Mouse (Mus musculus) hindbrain, embryonic 14.5 days (tissue): Measurements from ENCODE around the gene Igfbp5. TPM values are rescaled to one million over a fixed set of nuclear protein-coding genes. Genes with fewer than 3 reads are reported as not detected.
A peak's percentile ranks its signal among the peaks of the same experiment; 100 is the strongest.

Experiments
- ATAC-seq: fragments of 200-750 bp; cut with Nextera tagmentation; 2 replicates; pipeline ENCODE4 v1.8.0; 2017; ENCODE audit warnings: moderate number of reproducible peaks, mild to moderate bottlenecking, moderate TSS enrichment, moderate library complexity; ENCODE audit not compliant: low FRiP score
- DNase-seq: peaks from one replicate; pipeline ENCODE4 v3.0.0-alpha.2; 2015; ENCODE audit warnings: low spot score
- H3K27ac ChIP-seq: fragments of 300-500 bp; sonication (generic); 2 replicates; pipeline ENCODE4 v1.5.1; 2014; ENCODE audit warnings: mild to moderate bottlenecking, moderate library complexity
- H3K27me3 ChIP-seq: fragments of 300-500 bp; sonication (generic); 2 replicates; pipeline ENCODE4 v1.6.1; 2014; ENCODE audit warnings: mild to moderate bottlenecking, low read length, mixed read lengths; ENCODE audit not compliant: control insufficient read depth, insufficient read depth
- H3K36me3 ChIP-seq: fragments of 300-500 bp; sonication (generic); replicated peaks from 2 replicates; pipeline ENCODE4 v1.6.1; 2014; ENCODE audit not compliant: control insufficient read depth, insufficient read depth
- H3K4me1 ChIP-seq: fragments of 300-500 bp; sonication (generic); replicated peaks from 2 replicates; pipeline ENCODE4 v1.6.1; 2014; ENCODE audit warnings: antibody characterized with exemption, low read length, mixed read lengths; ENCODE audit not compliant: control insufficient read depth, insufficient read depth
- H3K4me2 ChIP-seq: fragments of 300-500 bp; sonication (generic); replicated peaks from 2 replicates; pipeline ENCODE4 v1.6.1; 2014; ENCODE audit warnings: mild to moderate bottlenecking, moderate library complexity
- H3K4me3 ChIP-seq: fragments of 300-500 bp; sonication (generic); replicated peaks from 2 replicates; pipeline ENCODE4 v1.5.1; 2014; ENCODE audit warnings: mild to moderate bottlenecking, low read length
- H3K9ac ChIP-seq: fragments of 300-500 bp; sonication (generic); 2 replicates; pipeline ENCODE4 v1.6.1; 2014
- H3K9me3 ChIP-seq: fragments of 300-500 bp; sonication (generic); 2 replicates; pipeline ENCODE4 v1.6.1; 2016; ENCODE audit warnings: low read length; ENCODE audit not compliant: control insufficient read depth
- WGBS: fragments of 180-500 bp; shearing (Covaris S2); extraction: QIAGEN DNeasy Blood & Tissue Kit; methylation state at CpG from one replicate; pipeline ENCODE4 v1.1.7; 2014; 5-methylcytosine and 5-hydroxymethylcytosine counted together
- polyA plus RNA-seq: library from polyadenylated mRNA; unstranded; fragments of >200 nt; fragmentation: Nextera tagmentation; extraction: Ambion mirVana; gene quantifications from 2 replicates; pipeline ENCODE4 v1.2.1, GENCODE M21; 2014

The Igfbp5 gene
- polyA plus RNA-seq, 1 experiment from 2014 or later, result 54.4 TPM

GRCm38 (mm10) chr1:72863692-72864091, 11.0 kb downstream of the Igfbp5 start:
- H3K27ac ChIP-seq, result no peak overlapping the region
- no peaks in the 10 kb centered on the region for H3K27me3 ChIP-seq
- peaks cover 6% of the 10 kb centered on the region; the same call in 1 of the 2 replicates for H3K4me1 ChIP-seq
- no peaks in the 10 kb centered on the region for H3K9me3 ChIP-seq
- no peak for DNase-seq
- no peak overlapping the region for H3K9ac ChIP-seq
- H3K4me3 ChIP-seq, result no peak overlapping the region
- no peak overlapping the region for H3K4me2 ChIP-seq
- ATAC-seq, result no peak
- no peaks in the 10 kb centered on the region for H3K36me3 ChIP-seq
- 91% methylated on average over 8 of the region's 8 CpGs for WGBS

GRCm38 (mm10) chr1:72862248-72862647, 12.4 kb downstream of the Igfbp5 start:
- Histone ChIP-seq H3K27me3 (no peaks in the 10 kb centered on the region), H3K9me3 (no peaks in the 10 kb centered on the region), H3K4me3 (no peak overlapping the region), H3K4me1 (peaks cover 8% of the 10 kb centered on the region; the same call in 1 of the 2 replicates), H3K9ac (no peak overlapping the region), H3K4me2 (no peak overlapping the region), H3K27ac (no peak overlapping the region), H3K36me3 (no peaks in the 10 kb centered on the region)
- whole genome bisulfite sequencing, result 92% methylated on average over 21 of the region's 21 CpGs
- no peak for ATAC-seq
- no peak for DNase-seq

- no peaks in the 10 kb centered on the region for H3K36me3 ChIP-seq
- peaks cover 8% of the 10 kb centered on the region; the same call in 1 of the 2 replicates for H3K4me1 ChIP-seq
- H3K9me3 ChIP-seq, result no peaks in the 10 kb centered on the region
- ATAC-seq, result no peak
- no peak overlapping the region for H3K27ac ChIP-seq
- H3K9ac ChIP-seq, result no peak overlapping the region
- no peak for DNase-seq
- H3K4me3 ChIP-seq, result no peak overlapping the region
- H3K4me2 ChIP-seq, result no peak overlapping the region
- 74% methylated on average over 2 of the region's 2 CpGs for WGBS
- no peaks in the 10 kb centered on the region for H3K27me3 ChIP-seq
Measured at GRCm38 (mm10) chr1:72861702-72862101, 13.0 kb downstream of the Igfbp5 start.

- 98% methylated on average over 2 of the region's 2 CpGs for WGBS
- H3K4me2 ChIP-seq, result no peak overlapping the region
- H3K27me3 ChIP-seq, result no peaks in the 10 kb centered on the region
- ATAC-seq, result no peak
- no peak for DNase-seq
- H3K4me3 ChIP-seq, result no peak overlapping the region
- H3K27ac ChIP-seq, result no peak overlapping the region
- no peaks in the 10 kb centered on the region for H3K9me3 ChIP-seq
- no peak overlapping the region for H3K9ac ChIP-seq
- H3K36me3 ChIP-seq, result no peaks in the 10 kb centered on the region
- H3K4me1 ChIP-seq, result peaks cover 8% of the 10 kb centered on the region; the same call in 1 of the 2 replicates
Measured at GRCm38 (mm10) chr1:72860502-72860901, 14.2 kb downstream of the Igfbp5 start.

GRCm38 (mm10) chr1:72859963-72860362, 14.7 kb downstream of the Igfbp5 start:
- Histone ChIP-seq H3K4me3 (no peak overlapping the region), H3K9ac (no peak overlapping the region), H3K9me3 (no peaks in the 10 kb centered on the region), H3K4me1 (peaks cover 8% of the 10 kb centered on the region; the same call in 1 of the 2 replicates), H3K27ac (no peak overlapping the region), H3K27me3 (no peaks in the 10 kb centered on the region), H3K36me3 (no peaks in the 10 kb centered on the region), H3K4me2 (no peak overlapping the region)
- WGBS, result 96% methylated on average over 9 of the region's 9 CpGs
- no peak for DNase-seq
- ATAC-seq, result no peak

GRCm38 (mm10) chr1:72858874-72859273, 15.8 kb downstream of the Igfbp5 start:
- Histone ChIP-seq H3K27ac (peak overlapping the region; percentile 41), H3K4me3 (no peak overlapping the region), H3K9ac (no peak overlapping the region), H3K27me3 (no peaks in the 10 kb centered on the region), H3K36me3 (no peaks in the 10 kb centered on the region), H3K4me2 (no peak overlapping the region), H3K4me1 (peaks cover 8% of the 10 kb centered on the region; the same call in 1 of the 2 replicates), H3K9me3 (no peaks in the 10 kb centered on the region)
- ATAC-seq, result peak; percentile 42; the same call in 1 of the 2 replicates
- 6% methylated on average over 5 of the region's 5 CpGs for WGBS
- no peak for DNase-seq

GRCm38 (mm10) chr1:72858286-72858685, 16.4 kb downstream of the Igfbp5 start:
- H3K27ac ChIP-seq, result 0 out of 2 replicates have a peak overlapping the region, but pooled peaks have one; percentile 41
- peaks cover 8% of the 10 kb centered on the region; the same call in 1 of the 2 replicates for H3K4me1 ChIP-seq
- H3K4me2 ChIP-seq, result no peak overlapping the region
- no peaks in the 10 kb centered on the region for H3K36me3 ChIP-seq
- no peaks in the 10 kb centered on the region for H3K27me3 ChIP-seq
- H3K9ac ChIP-seq, result no peak overlapping the region
- no peaks in the 10 kb centered on the region for H3K9me3 ChIP-seq
- H3K4me3 ChIP-seq, result no peak overlapping the region
- ATAC-seq (no peak), DNase-seq (no peak)
- 86% methylated on average over 9 of the region's 9 CpGs for WGBS

GRCm38 (mm10) chr1:72857631-72858030, 17.1 kb downstream of the Igfbp5 start:
- WGBS, result 67% methylated on average over 5 of the region's 5 CpGs
- no peaks in the 10 kb centered on the region for H3K36me3 ChIP-seq
- no peaks in the 10 kb centered on the region for H3K27me3 ChIP-seq
- H3K27ac ChIP-seq, result no peak overlapping the region
- no peak overlapping the region for H3K9ac ChIP-seq
- no peak for DNase-seq
- no peak for ATAC-seq
- no peaks in the 10 kb centered on the region for H3K9me3 ChIP-seq
- no peak overlapping the region for H3K4me2 ChIP-seq
- H3K4me3 ChIP-seq, result no peak overlapping the region
- H3K4me1 ChIP-seq, result peaks cover 8% of the 10 kb centered on the region; the same call in 1 of the 2 replicates

- Histone ChIP-seq H3K4me1 (peaks cover 8% of the 10 kb centered on the region; the same call in 1 of the 2 replicates), H3K4me3 (no peak overlapping the region), H3K36me3 (peaks cover under 1% of the 10 kb centered on the region; the same call in 1 of the 2 replicates), H3K9me3 (no peaks in the 10 kb centered on the region), H3K9ac (no peak overlapping the region), H3K27me3 (no peaks in the 10 kb centered on the region), H3K27ac (no peak overlapping the region), H3K4me2 (no peak overlapping the region)
- ATAC-seq (no peak), DNase-seq (no peak)
- 85% methylated on average over 7 of the region's 7 CpGs for whole genome bisulfite sequencing
Measured at GRCm38 (mm10) chr1:72857142-72857541, 17.5 kb downstream of the Igfbp5 start.
